Comparison of ENCODE assay signal across 8 mouse cellular contexts in the genomic region with DNA sequence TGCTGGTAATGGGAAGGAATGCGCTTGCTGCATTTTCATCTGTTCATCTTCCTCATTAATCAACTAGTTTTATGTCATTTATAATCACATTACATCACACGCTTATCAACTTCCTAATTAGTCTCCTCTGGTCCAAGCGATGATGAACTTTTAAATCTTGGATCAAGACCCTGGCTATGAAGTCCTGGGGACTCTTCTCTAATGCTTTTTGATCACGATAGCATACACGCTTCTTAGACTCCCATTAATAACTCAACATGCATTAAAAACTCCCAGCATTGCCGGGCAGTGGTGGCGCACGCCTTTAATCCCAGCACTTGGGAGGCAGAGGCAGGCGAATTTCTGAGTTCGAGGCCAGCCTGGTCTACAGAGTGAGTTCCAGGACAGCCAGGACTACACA. TPM values are rescaled to one million over a fixed set of nuclear protein-coding genes. Genes with fewer than 3 reads are reported as not detected.
A peak's percentile ranks its signal among the peaks of the same experiment; 100 is the strongest.
DNase-seq lines count a peak whose midpoint lies in the region; ATAC-seq lines count a peak whose summit lies in the region.

No protein-coding gene starts in this region.

- 27% methylated on average over 10 of the region's 10 CpGs for WGBS in kidney, embryonic 14.5 days
- WGBS in hindbrain, embryonic 13.5 days = 26% methylated on average over 10 of the region's 10 CpGs
- WGBS in midbrain, embryonic 13.5 days = 25% methylated on average over 10 of the region's 10 CpGs

- H3K4me3 ChIP-seq in kidney, embryonic 14.5 days (ENCODE audit: low read length) = peak overlapping the region; percentile 85
- peak overlapping the region; percentile 82 for H3K4me3 ChIP-seq in brown adipose tissue, adult 24 weeks (ENCODE audit: insufficient read depth, low read depth, low read length)
- H3K4me3 ChIP-seq in hindbrain, embryonic 13.5 days = peak overlapping the region; percentile 83
- H3K4me3 ChIP-seq in midbrain, embryonic 13.5 days (replicated peaks) = peak overlapping the region; percentile 75

- H3K9ac ChIP-seq in kidney, embryonic 14.5 days (ENCODE audit: low read depth, low read length) = peak overlapping the region; percentile 73; the same call in 1 of the 2 replicates
- peak overlapping the region; percentile 80; the same call in 1 of the 2 replicates for H3K9ac ChIP-seq in hindbrain, embryonic 13.5 days
- peak overlapping the region; percentile 70 for H3K9ac ChIP-seq in midbrain, embryonic 13.5 days (replicated peaks)

- ATAC-seq in kidney, embryonic 14.5 days (ENCODE audit: low FRiP score, low TSS enrichment) = peak; percentile 10; the same call in 1 of the 2 replicates
- ATAC-seq in hindbrain, embryonic 13.5 days (ENCODE audit: low FRiP score) = peak; percentile 33; the same call in 1 of the 2 replicates
- ATAC-seq in midbrain, embryonic 13.5 days = peak; percentile 53
- no peak for ATAC-seq in frontal cortex, adult (ENCODE audit: low TSS enrichment)

- H3K9me3 ChIP-seq in kidney, embryonic 14.5 days (ENCODE audit: control insufficient read depth, low read length) = no peaks in the 10 kb centered on the region
- no peaks in the 10 kb centered on the region for H3K9me3 ChIP-seq in hindbrain, embryonic 13.5 days
- no peaks in the 10 kb centered on the region for H3K9me3 ChIP-seq in midbrain, embryonic 13.5 days

- H3K27ac ChIP-seq in kidney, embryonic 14.5 days (ENCODE audit: low read depth, low read length) = no peak overlapping the region
- no peak overlapping the region for H3K27ac ChIP-seq in brown adipose tissue, adult 24 weeks (replicated peaks; ENCODE audit: low read depth, low read length)
- peak overlapping the region; percentile 52; the same call in 1 of the 2 replicates for H3K27ac ChIP-seq in hindbrain, embryonic 13.5 days
- 0 out of 2 replicates have a peak overlapping the region, but pooled peaks have one; percentile 45 for H3K27ac ChIP-seq in midbrain, embryonic 13.5 days

- peak overlapping the region; percentile 82 for H3K4me2 ChIP-seq in kidney, embryonic 14.5 days (replicated peaks; ENCODE audit: low read depth, low read length)
- H3K4me2 ChIP-seq in hindbrain, embryonic 13.5 days = peak overlapping the region; percentile 87
- peak overlapping the region; percentile 66 for H3K4me2 ChIP-seq in midbrain, embryonic 13.5 days (replicated peaks)

- no peak for DNase-seq in kidney, adult 9 months
- no peak for DNase-seq in layer of hippocampus, adult 8-10 months (ENCODE audit: low spot score in 2 of 2)
- DNase-seq in spleen, postnatal 10 days (ENCODE audit: low spot score in 2 of 2) = no peak

- peaks cover 32% of the 10 kb centered on the region for H3K36me3 ChIP-seq in kidney, embryonic 14.5 days (ENCODE audit: control insufficient read depth, insufficient read depth, low read length)
- peaks cover 27% of the 10 kb centered on the region for H3K36me3 ChIP-seq in hindbrain, embryonic 13.5 days
- H3K36me3 ChIP-seq in midbrain, embryonic 13.5 days = peaks cover 26% of the 10 kb centered on the region

- no peaks in the 10 kb centered on the region for H3K27me3 ChIP-seq in kidney, embryonic 14.5 days (ENCODE audit: control insufficient read depth, insufficient read depth, low read length)
- H3K27me3 ChIP-seq in hindbrain, embryonic 13.5 days = no peaks in the 10 kb centered on the region
- H3K27me3 ChIP-seq in midbrain, embryonic 13.5 days = no peaks in the 10 kb centered on the region

- peaks cover 10% of the 10 kb centered on the region; the same call in 1 of the 2 replicates for H3K4me1 ChIP-seq in kidney, embryonic 14.5 days (ENCODE audit: control insufficient read depth, insufficient read depth, low read length)
- no peaks in the 10 kb centered on the region for H3K4me1 ChIP-seq in brown adipose tissue, adult 24 weeks (ENCODE audit: control insufficient read depth, insufficient read depth, insufficient read length, low read length)
- H3K4me1 ChIP-seq in hindbrain, embryonic 13.5 days (replicated peaks) = peaks cover 26% of the 10 kb centered on the region
- peaks cover 16% of the 10 kb centered on the region for H3K4me1 ChIP-seq in midbrain, embryonic 13.5 days (replicated peaks)

RNA-seq across cellular contexts. Expression of gene Polr1a, which starts 0.5 kb away (rescaled TPM):
- polyA plus RNA-seq in kidney, embryonic 14.5 days (2014; fragmentation: Nextera tagmentation; extraction: Ambion mirVana) = 18.6 and 37.0 TPM in 2 replicates
- polyA plus RNA-seq in brown adipose tissue, adult 24 weeks (2012; ENCODE audit: insufficient read depth, insufficient read length, missing spikeins) = 11.1 and 12.6 TPM in 2 replicates
- 19.5 and 20.6 TPM in 2 replicates for polyA plus RNA-seq in hindbrain, embryonic 13.5 days (2015; fragmentation: Nextera tagmentation; extraction: Ambion mirVana)
- polyA plus RNA-seq in midbrain, embryonic 13.5 days (2015; fragmentation: Nextera tagmentation; extraction: Ambion mirVana) = 21.0 and 21.1 TPM in 2 replicates
- total RNA-seq in layer of hippocampus, adult 8-10 months (2022) = 10 to 100 TPM; 31.5 to 41.4 (median 35.3) TPM

RNA-seq across cellular contexts. Expression of gene Ptcd3, which starts 0.8 kb away (rescaled TPM):
- 85.5 and 131 TPM in 2 replicates for polyA plus RNA-seq in kidney, embryonic 14.5 days (2014; fragmentation: Nextera tagmentation; extraction: Ambion mirVana)
- polyA plus RNA-seq in brown adipose tissue, adult 24 weeks (2012; ENCODE audit: insufficient read depth, insufficient read length, missing spikeins) = 114 and 147 TPM in 2 replicates
- polyA plus RNA-seq in hindbrain, embryonic 13.5 days (2015; fragmentation: Nextera tagmentation; extraction: Ambion mirVana) = 86.1 and 86.5 TPM in 2 replicates
- 95.6 and 99.4 TPM in 2 replicates for polyA plus RNA-seq in midbrain, embryonic 13.5 days (2015; fragmentation: Nextera tagmentation; extraction: Ambion mirVana)
- 10 to 100 TPM; 68.3 to 81.5 (median 73.6) TPM for total RNA-seq in layer of hippocampus, adult 8-10 months (2022)

Comparison
In these comparisons a context has a peak if more than half of its experiments do, and no peak if none do; other contexts are left out.
1. H3K27ac ChIP-seq: peak in hindbrain, embryonic 13.5 days (single experiment) and midbrain, embryonic 13.5 days (single experiment); none in kidney, embryonic 14.5 days (single experiment) and brown adipose tissue, adult 24 weeks (single experiment).
2. Peak in every context shown above with its lines, with median percentiles within 50 percentile points of each other: H3K4me2 ChIP-seq, H3K4me3 ChIP-seq and H3K9ac ChIP-seq.